Mouse (Mus musculus) C2C12 (cell line): Measurements from ENCODE around the gene Olfr839-ps1.

Experiments
- CTCF ChIP-seq: IDR thresholded peaks from one replicate; pipeline ENCODE4 v1.5.1; 2011; ENCODE audit not compliant: control insufficient read depth, insufficient read depth, insufficient read length
- MAX ChIP-seq: IDR thresholded peaks from one replicate; pipeline ENCODE4 v1.6.1; 2011; ENCODE audit warnings: mild to moderate bottlenecking, control low read depth
- MYOG ChIP-seq: IDR thresholded peaks from one replicate; pipeline ENCODE4 v1.6.1; 2011; ENCODE audit not compliant: control insufficient read depth, insufficient read length; ENCODE audit errors: extremely low read depth

DNA sequence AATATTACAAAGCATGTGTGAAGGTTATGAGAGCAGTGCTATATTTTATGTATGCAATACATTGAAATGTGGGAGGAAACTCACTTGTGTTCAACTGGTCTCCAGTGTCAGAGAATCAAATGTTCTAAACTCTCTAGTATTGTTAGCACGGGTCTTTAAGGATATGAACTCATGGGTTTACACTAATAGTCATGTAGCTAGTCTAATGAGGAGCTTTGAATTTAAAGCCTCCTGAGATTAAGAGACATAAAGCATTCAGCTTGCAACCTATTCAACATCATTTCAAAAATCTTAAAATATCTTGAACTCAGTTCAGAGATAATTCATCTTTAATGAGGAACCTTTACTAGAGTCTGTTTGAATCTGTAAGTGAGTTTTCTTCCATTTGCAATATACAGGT, 41.1 kb downstream of the Olfr839-ps1 start, which contains the start of gene Olfr837:
- TF ChIP-seq MYOG (no peak), CTCF (no peak), MAX (no peak)
